Mouse (Mus musculus): Measurements from ENCODE around the gene Ssrp1.

- TF ChIP-seq CTCF (IDR thresholded peaks at IDR 0.05; ENCODE audit: borderline replicate concordance, control insufficient read depth, extremely low read depth, insufficient read depth, low read length, poor library complexity) (no peak), POLR2A (IDR thresholded peaks at IDR 0.05; ENCODE audit: control insufficient read depth, extremely low read depth, insufficient read depth, low read length, poor library complexity) (no peak)
Measured at GRCm38 (mm10) chr2:85093376-85093775, 56.3 kb downstream of the Ssrp1 start.
